Mouse (Mus musculus): ENCODE measurements at regions not wholly inside any gene's neighbourhood (a gene's known extent, or its start where the extent isn't known, plus 50 kb on each side); places are given as distances from the start of the nearest gene placed in this dataset.

- in situ Hi-C loops (cut with MboI, MseI), result loop anchor here in 1 of 2 experiments (10.0 kb wide), 1 partner anchor 465 kb away; no protein-coding TSS in a partner anchor
Observed at GRCm38 (mm10) chr13:37649467-37650080, 128.6 kb upstream of the Rreb1 start.

GRCm38 (mm10) chr13:37651221-37651946, 126.8 kb upstream of the Rreb1 start:
- in situ Hi-C loops (cut with MboI, MseI), result no loop called here

- in situ Hi-C loops (cut with MboI, MseI), result no loop called here
Observed at GRCm38 (mm10) chr13:37654651-37655050, 123.5 kb upstream of the Rreb1 start.

GRCm38 (mm10) chr13:37657248-37657647, 121.0 kb upstream of the Rreb1 start:
- in situ Hi-C loops (cut with MboI, MseI), result no loop called here

GRCm38 (mm10) chr13:37658034-37658433, 120.2 kb upstream of the Rreb1 start:
- in situ Hi-C loops (cut with MboI, MseI), result no loop called here

DNA sequence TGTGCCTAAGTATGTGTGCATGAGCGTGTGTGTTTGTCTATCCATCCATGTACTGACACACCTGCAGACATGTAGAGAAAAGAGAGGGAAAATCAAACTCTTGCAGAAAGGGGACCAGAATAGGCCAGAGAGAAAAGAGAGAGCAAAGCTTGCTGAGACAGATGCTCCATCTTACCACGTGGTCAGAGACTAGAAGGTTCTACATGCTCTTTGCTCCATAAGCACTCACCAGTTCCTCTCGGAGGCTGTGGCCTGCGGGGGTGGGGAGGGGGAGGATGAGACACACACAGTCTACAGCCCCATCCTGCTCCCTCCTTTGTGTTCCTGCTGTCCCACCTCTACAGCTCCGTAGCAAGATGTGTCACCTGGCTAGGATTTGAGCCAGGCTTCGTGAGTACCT, 119.7 kb upstream of the Rreb1 start:
- in situ Hi-C loops (cut with MboI, MseI), result no loop called here

GRCm38 (mm10) chr13:37660083-37660482, 118.1 kb upstream of the Rreb1 start:
- in situ Hi-C loops (cut with MboI, MseI), result no loop called here

DNA sequence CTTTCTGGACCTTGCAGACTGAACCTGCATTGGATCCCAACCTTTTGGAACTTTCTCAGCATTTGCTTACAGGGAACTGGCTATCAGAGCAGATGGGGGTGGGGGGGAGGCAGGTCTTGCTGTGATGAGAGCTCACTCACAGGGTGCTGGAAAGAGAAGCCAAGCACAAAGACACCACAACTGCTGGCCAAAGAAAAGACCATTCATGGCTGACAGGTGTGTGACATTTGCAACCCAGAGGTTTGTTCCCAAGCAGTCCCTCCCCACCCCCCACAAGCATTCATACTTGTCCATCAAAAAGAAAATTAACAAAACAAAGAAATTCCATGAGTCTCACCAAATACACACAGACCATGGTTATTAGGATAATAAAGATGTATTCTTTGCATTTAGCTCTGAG, 117.5 kb upstream of the Rreb1 start:
- in situ Hi-C loops (cut with MboI, MseI), result no loop called here

DNA sequence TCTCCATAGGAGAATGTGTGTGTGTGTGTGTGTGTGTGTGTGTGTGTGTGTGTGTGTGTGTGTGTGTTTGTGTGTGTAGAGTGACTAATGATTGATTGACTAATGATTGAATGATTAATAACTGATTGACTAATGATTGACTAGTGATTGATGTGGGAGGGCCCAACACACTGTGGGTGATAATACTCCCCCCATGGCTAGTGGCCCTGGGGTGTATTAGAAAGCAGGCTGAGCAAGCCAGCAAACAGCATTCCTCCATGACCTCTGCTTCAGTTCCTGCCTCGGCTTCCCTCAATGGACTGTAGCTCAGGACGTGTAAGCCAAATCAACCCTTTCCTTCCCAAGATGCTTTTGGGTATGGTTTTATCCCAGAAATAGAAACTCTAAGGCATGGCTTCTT, 114.1 kb upstream of the Rreb1 start:
- in situ Hi-C loops (cut with MboI, MseI), result no loop called here

GRCm38 (mm10) chr13:37666207-37667003, 111.8 kb upstream of the Rreb1 start:
- in situ Hi-C loops (cut with MboI, MseI), result no loop called here

DNA sequence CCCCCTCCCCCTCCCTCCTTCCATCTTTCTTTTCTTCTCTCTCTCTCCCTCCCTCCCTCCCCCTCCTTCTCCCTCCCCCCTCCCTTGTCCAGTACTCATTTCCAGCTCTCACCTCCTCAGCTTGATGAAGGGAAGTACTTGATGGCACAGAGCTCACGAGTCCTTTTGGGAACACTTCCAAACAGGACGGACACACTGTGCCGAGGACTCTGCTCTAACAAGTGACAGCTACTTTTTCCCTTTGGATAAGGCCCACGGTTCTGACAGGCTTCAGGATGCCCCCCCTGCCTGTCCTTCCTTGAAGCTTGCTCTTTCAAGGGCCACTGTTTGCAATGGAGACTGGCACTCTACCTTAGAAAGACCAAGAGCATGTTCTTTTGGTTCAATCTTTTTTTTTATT, 110.8 kb upstream of the Rreb1 start:
- in situ Hi-C loops (cut with MboI, MseI), result no loop called here

GRCm38 (mm10) chr13:37667871-37668270, 110.3 kb upstream of the Rreb1 start:
- in situ Hi-C loops (cut with MboI, MseI), result no loop called here

DNA sequence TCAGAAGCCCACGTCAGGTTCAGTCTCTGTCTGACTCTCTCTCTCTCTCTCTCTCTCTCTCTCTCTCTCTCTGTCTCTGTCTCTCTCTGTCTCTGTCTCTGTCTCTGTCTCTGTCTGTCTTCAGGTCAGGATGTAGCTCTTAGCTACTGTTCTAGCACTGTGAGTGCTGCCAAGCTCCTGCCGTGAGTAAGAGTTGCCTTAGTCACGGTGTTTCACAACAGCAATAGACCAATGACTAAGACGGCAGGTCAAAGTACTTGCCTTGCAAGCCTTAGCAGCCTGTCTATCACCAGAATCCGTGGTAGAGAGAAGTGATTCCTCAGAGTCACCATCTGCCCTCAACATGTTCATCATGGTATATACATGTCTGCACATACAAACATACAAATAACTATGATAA, 107.1 kb upstream of the Rreb1 start:
- in situ Hi-C loops (cut with MboI, MseI), result no loop called here

GRCm38 (mm10) chr13:37674676-37675350, 103.4 kb upstream of the Rreb1 start:
- in situ Hi-C loops (cut with MboI, MseI), result no loop called here

GRCm38 (mm10) chr13:37675718-37676117, 102.5 kb upstream of the Rreb1 start:
- in situ Hi-C loops (cut with MboI, MseI), result no loop called here

GRCm38 (mm10) chr13:37676912-37677311, 101.3 kb upstream of the Rreb1 start:
- in situ Hi-C loops (cut with MboI, MseI), result no loop called here

- in situ Hi-C loops (cut with MboI, MseI), result no loop called here
Observed at GRCm38 (mm10) chr13:37678251-37678650, 99.9 kb upstream of the Rreb1 start.

DNA sequence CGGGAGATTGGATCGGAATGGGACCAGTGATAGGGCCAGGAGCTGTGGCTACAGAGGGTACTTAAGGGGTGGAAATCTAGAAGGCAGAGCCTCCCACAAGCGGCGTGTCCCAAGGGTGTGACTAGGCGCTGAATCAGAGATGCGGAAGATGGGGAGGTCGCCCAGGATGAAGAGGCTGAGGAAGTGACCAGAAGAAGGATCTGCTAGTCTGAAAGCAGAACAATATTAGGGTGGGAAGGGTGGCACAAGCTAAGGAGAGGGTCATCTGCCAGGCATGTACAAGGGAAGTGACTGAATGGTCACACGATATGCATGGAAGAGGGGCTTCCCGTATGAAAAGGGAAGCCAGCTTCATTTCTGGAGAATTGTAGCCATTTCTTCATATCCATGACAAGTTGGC, 99.4 kb upstream of the Rreb1 start:
- in situ Hi-C loops (cut with MboI, MseI), result no loop called here

GRCm38 (mm10) chr13:37680837-37681619, 97.2 kb upstream of the Rreb1 start:
- in situ Hi-C loops (cut with MboI, MseI), result no loop called here

DNA sequence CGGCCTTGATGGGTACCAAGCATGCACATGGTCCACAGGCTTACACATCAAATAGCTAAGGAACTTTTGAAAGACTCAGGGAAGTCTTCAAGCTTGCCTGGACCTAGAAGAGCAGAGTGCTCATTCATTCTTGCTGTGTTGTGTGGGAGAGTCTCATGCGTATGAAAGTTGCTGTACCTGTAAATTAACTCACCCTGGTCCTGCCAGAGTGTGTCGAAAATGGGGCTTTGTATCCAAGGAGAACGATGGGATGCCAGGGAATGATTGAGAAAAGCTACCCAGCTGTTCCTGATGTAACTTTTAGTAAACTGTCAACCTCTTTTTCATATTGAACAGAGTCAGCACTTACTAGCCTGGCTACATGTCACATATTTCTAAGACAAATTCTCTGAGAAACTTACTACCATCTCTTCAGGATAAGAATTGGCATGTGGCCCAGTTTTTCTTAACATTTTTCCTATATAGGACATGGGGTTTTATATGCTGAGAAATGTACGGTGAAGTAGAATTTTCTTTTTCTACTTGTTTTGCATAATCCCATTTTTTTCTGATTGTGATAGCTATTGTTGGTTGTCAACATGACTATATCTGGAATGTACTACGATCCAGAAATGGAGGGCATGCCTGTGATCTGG, 95.0 kb upstream of the Rreb1 start:
- in situ Hi-C loops (cut with MboI, MseI), result no loop called here

- in situ Hi-C loops (cut with MboI, MseI), result no loop called here
Observed at GRCm38 (mm10) chr13:37685617-37686016, 92.6 kb upstream of the Rreb1 start.
